Mouse (Mus musculus) ES-E14 (cell line): ENCODE data around the gene Hipk4. TPM values are rescaled to one million over a fixed set of nuclear protein-coding genes. Genes with fewer than 3 reads are reported as not detected.

Source experiments
- DNase-seq: peaks from one replicate; pipeline ENCODE4 v3.0.0-alpha.2; 2013; ENCODE audit warnings: low read depth, low spot score
- H3K27ac ChIP-seq: 2 replicates; pipeline ENCODE4 v1.5.1; 2012; ENCODE audit warnings: low read depth, mild to moderate bottlenecking, low read length, moderate library complexity, mixed read lengths; ENCODE audit not compliant: poor library complexity, insufficient read depth, severe bottlenecking
- H3K36me3 ChIP-seq: 2 replicates; pipeline ENCODE4 v1.6.1; 2012; ENCODE audit warnings: mild to moderate bottlenecking, low read length, moderate library complexity, mixed read lengths; ENCODE audit not compliant: control insufficient read depth, poor library complexity, insufficient read depth, severe bottlenecking
- H3K4me1 ChIP-seq, 2 experiments: fragments of 150-350 bp in 1 of 2; sonication (generic) in 1 of 2; 2 replicates each; pipeline ENCODE4 v1.6.1; 2012; ENCODE audit warnings: low read length in 2 of 2, mild to moderate bottlenecking in 1 of 2, mixed read lengths in 1 of 2; ENCODE audit not compliant: control insufficient read depth in 2 of 2, insufficient read depth in 2 of 2, poor library complexity in 1 of 2
- H3K4me3 ChIP-seq, 2 experiments: fragments of 150-350 bp in 1 of 2; sonication (generic) in 1 of 2; 2 replicates each; pipeline ENCODE4 v1.5.1; 2012; ENCODE audit warnings: low read length in 2 of 2, low read depth in 1 of 2, mild to moderate bottlenecking in 1 of 2, mixed read lengths in 1 of 2; ENCODE audit not compliant: insufficient read depth in 1 of 2, poor library complexity in 1 of 2, severe bottlenecking in 1 of 2
- H3K9ac ChIP-seq: 2 replicates; pipeline ENCODE4 v1.6.1; 2012; ENCODE audit warnings: low read depth, mild to moderate bottlenecking, low read length, mixed read lengths; ENCODE audit not compliant: poor library complexity, insufficient read depth, severe bottlenecking
- H3K9me3 ChIP-seq: fragments of 150-350 bp; sonication (generic); 2 replicates; pipeline ENCODE4 v1.6.1; 2012; ENCODE audit warnings: low read depth, mild to moderate bottlenecking, low read length; ENCODE audit not compliant: control insufficient read depth, insufficient read depth
- CHD2 ChIP-seq: IDR thresholded peaks from 2 replicates; pipeline ENCODE4 v1.6.1; 2014; ENCODE audit warnings: mild to moderate bottlenecking, low read depth, low read length, inconsistent platforms
- HCFC1 ChIP-seq: IDR thresholded peaks from 2 replicates; pipeline ENCODE4 v1.6.1; 2012; ENCODE audit warnings: low read length, inconsistent platforms, borderline replicate concordance; ENCODE audit not compliant: insufficient read depth
- MAFK ChIP-seq: IDR thresholded peaks from 2 replicates; pipeline ENCODE4 v1.6.1; 2014; ENCODE audit warnings: mild to moderate bottlenecking, low read depth, low read length, inconsistent platforms; ENCODE audit not compliant: insufficient read depth
- ZC3H11A ChIP-seq: IDR thresholded peaks from 2 replicates; pipeline ENCODE4 v1.6.1; 2012; ENCODE audit warnings: low read depth, mild to moderate bottlenecking, inconsistent platforms, low read length, borderline replicate concordance
- ZNF384 ChIP-seq: IDR thresholded peaks from 2 replicates; pipeline ENCODE4 v1.6.1; 2012; ENCODE audit warnings: low read depth, low read length, inconsistent platforms
- in situ Hi-C, 2 experiments: fragments of 600-800 bp; cut with MboI; formaldehyde crosslinking; loops; one replicate each; pipeline ENCODE4 v1.15.1; 2025; ENCODE audit warnings: low sequenced_read_pairs in 2 of 2, inconsistent platforms in 1 of 2; ENCODE audit not compliant: unreplicated experiment in 2 of 2
- total RNA-seq: library from RNA; depleted of rRNA; stranded (reverse); fragments of 300-350 nt; gene quantifications from 2 replicates; pipeline ENCODE4 v1.2.3, GENCODE M21; 2012

The Hipk4 gene
- total RNA-seq, 1 experiment, result 1.7 TPM

GRCm38 (mm10) chr7:27530937-27531336 lies 7.9 kb downstream of the Hipk4 start:
- H3K27ac ChIP-seq, result no peak overlapping the region
- in situ Hi-C loops, result no loop called here
- TF ChIP-seq ZC3H11A (no peak), ZNF384 (no peak), CHD2 (no peak)
- DNase-seq, result no peak
- H3K9me3 ChIP-seq, result no peaks in the 10 kb centered on the region
- H3K9ac ChIP-seq, result no peak overlapping the region
- no peak overlapping the region for H3K4me3 ChIP-seq
- peaks cover 24% of the 10 kb centered on the region; the same call in 1 of the 2 replicates for H3K36me3 ChIP-seq
- H3K4me1 ChIP-seq, result peaks cover 0 to 9% of the 10 kb centered on the region in 2 experiments; a peak in 1 of 4 replicates

GRCm38 (mm10) chr7:27531707-27532106 lies 8.6 kb downstream of the Hipk4 start:
- H3K36me3 ChIP-seq, result peaks cover 30% of the 10 kb centered on the region; the same call in 1 of the 2 replicates
- H3K9me3 ChIP-seq, result no peaks in the 10 kb centered on the region
- DNase-seq, result no peak
- H3K9ac ChIP-seq, result no peak overlapping the region
- TF ChIP-seq ZNF384, result no peak
- TF ChIP-seq ZC3H11A, result no peak
- no peak for TF ChIP-seq MAFK
- TF ChIP-seq HCFC1, result no peak
- TF ChIP-seq CHD2, result no peak
- no peak overlapping the region for H3K4me3 ChIP-seq
- in situ Hi-C loops, result no loop called here
- H3K4me1 ChIP-seq, result peaks cover 0 to 7% of the 10 kb centered on the region in 2 experiments; a peak in 1 of 4 replicates
- H3K27ac ChIP-seq, result no peak overlapping the region

GRCm38 (mm10) chr7:27532480-27533050 lies 9.5 kb downstream of the Hipk4 start:
- peaks cover 0 to 8% of the 10 kb centered on the region in 2 experiments; a peak in 2 of 4 replicates for H3K4me1 ChIP-seq
- TF ChIP-seq HCFC1, result no peak
- no peak for TF ChIP-seq MAFK
- TF ChIP-seq ZNF384, result no peak
- TF ChIP-seq CHD2, result no peak
- no peak for DNase-seq
- peaks cover 35% of the 10 kb centered on the region; the same call in 1 of the 2 replicates for H3K36me3 ChIP-seq
- no peak overlapping the region for H3K9ac ChIP-seq
- no peak overlapping the region for H3K4me3 ChIP-seq
- H3K9me3 ChIP-seq, result no peaks in the 10 kb centered on the region
- H3K27ac ChIP-seq, result no peak overlapping the region
- in situ Hi-C loops, result no loop called here

GRCm38 (mm10) chr7:27535386-27535785 lies 12.3 kb downstream of the Hipk4 start:
- no peak overlapping the region for H3K4me3 ChIP-seq
- H3K9me3 ChIP-seq, result no peaks in the 10 kb centered on the region
- in situ Hi-C loops, result no loop called here
- peaks cover 46% of the 10 kb centered on the region; the same call in 1 of the 2 replicates for H3K36me3 ChIP-seq
- DNase-seq, result no peak
- no peak overlapping the region for H3K27ac ChIP-seq
- peaks cover 0 to 10% of the 10 kb centered on the region in 2 experiments; a peak in 2 of 4 replicates for H3K4me1 ChIP-seq
- no peak overlapping the region for H3K9ac ChIP-seq
- TF ChIP-seq MAFK (no peak), CHD2 (no peak), HCFC1 (no peak), ZC3H11A (no peak), ZNF384 (no peak)
